Mouse (Mus musculus) forebrain, embryonic 16.5 days (tissue): ENCODE results near the gene Sipa1l1. TPM values are rescaled to one million over a fixed set of nuclear protein-coding genes. Genes with fewer than 3 reads are reported as not detected.

Experiments used
- ATAC-seq: fragments of 200-750 bp; cut with Nextera tagmentation; 2 replicates; pipeline ENCODE4 v1.8.0; 2017; ENCODE audit warnings: mild to moderate bottlenecking, moderate library complexity
- H3K27ac ChIP-seq: fragments of 300-500 bp; sonication (generic); 2 replicates; pipeline ENCODE4 v1.5.1; 2014; ENCODE audit warnings: low read length, control low read depth
- H3K27me3 ChIP-seq: fragments of 300-500 bp; sonication (generic); replicated peaks from 2 replicates; pipeline ENCODE4 v1.6.1; 2014; ENCODE audit warnings: low read length; ENCODE audit not compliant: control insufficient read depth, insufficient read depth
- H3K36me3 ChIP-seq: fragments of 300-500 bp; sonication (generic); 2 replicates; pipeline ENCODE4 v1.6.1; 2014; ENCODE audit not compliant: control insufficient read depth, insufficient read depth
- H3K4me1 ChIP-seq: fragments of 300-500 bp; sonication (generic); replicated peaks from 2 replicates; pipeline ENCODE4 v1.6.1; 2014; ENCODE audit warnings: low read length; ENCODE audit not compliant: control insufficient read depth, insufficient read depth
- H3K4me2 ChIP-seq: fragments of 300-500 bp; sonication (generic); 2 replicates; pipeline ENCODE4 v1.6.1; 2014; ENCODE audit warnings: mild to moderate bottlenecking, low read length, control low read depth
- H3K4me3 ChIP-seq: fragments of 300-500 bp; sonication (generic); replicated peaks from 2 replicates; pipeline ENCODE4 v1.5.1; 2014; ENCODE audit warnings: mild to moderate bottlenecking, low read length, control low read depth
- H3K9ac ChIP-seq: fragments of 300-500 bp; sonication (generic); replicated peaks from 2 replicates; pipeline ENCODE4 v1.6.1; 2014; ENCODE audit warnings: low read depth, low read length, control low read depth
- H3K9me3 ChIP-seq: fragments of 300-500 bp; sonication (generic); 2 replicates; pipeline ENCODE4 v1.6.1; 2016; ENCODE audit warnings: low read length; ENCODE audit not compliant: control insufficient read depth
- WGBS: fragments of 180-500 bp; shearing (Covaris S2); extraction: QIAGEN DNeasy Blood & Tissue Kit; methylation state at CpG from one replicate; pipeline ENCODE4 v1.1.7; 2014; 5-methylcytosine and 5-hydroxymethylcytosine counted together
- polyA plus RNA-seq: library from polyadenylated mRNA; unstranded; fragments of >200 nt; fragmentation: Nextera tagmentation; extraction: Ambion mirVana; gene quantifications from 2 replicates; pipeline ENCODE4 v1.2.1, GENCODE M21; 2015

Sipa1l1 gene
- polyA plus RNA-seq, 1 experiment from 2014 or later: 26.8 TPM

DNA sequence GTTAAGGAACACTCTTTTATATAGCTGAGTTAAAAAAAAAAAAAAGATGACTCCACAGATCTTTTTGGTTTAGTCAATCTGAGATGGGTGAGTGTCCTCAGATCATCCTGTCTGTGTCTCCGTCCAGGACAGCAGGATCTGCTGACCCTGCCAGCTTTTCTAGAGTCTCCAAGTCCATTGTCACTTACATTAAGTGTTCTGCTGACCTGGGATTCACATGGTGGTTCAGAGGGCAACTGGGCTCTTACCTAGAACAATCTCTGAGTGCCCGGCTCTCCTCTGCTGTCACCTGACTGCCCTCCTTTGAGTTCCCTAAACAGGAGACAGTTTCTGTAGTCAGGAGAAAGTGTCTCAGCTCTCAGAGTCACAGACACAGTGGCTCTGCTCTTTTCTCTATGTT lies 229.8 kb downstream of the Sipa1l1 start:
- ATAC-seq: no peak
- 94% methylated on average over 2 of the region's 2 CpGs for WGBS
- no peak overlapping the region for H3K27ac ChIP-seq
- H3K4me1 ChIP-seq: peaks cover 13% of the 10 kb centered on the region
- no peak overlapping the region for H3K4me2 ChIP-seq
- no peaks in the 10 kb centered on the region for H3K27me3 ChIP-seq
- H3K36me3 ChIP-seq: no peaks in the 10 kb centered on the region
- H3K4me3 ChIP-seq: no peak overlapping the region
- H3K9me3 ChIP-seq: no peaks in the 10 kb centered on the region
- H3K9ac ChIP-seq: no peak overlapping the region

DNA sequence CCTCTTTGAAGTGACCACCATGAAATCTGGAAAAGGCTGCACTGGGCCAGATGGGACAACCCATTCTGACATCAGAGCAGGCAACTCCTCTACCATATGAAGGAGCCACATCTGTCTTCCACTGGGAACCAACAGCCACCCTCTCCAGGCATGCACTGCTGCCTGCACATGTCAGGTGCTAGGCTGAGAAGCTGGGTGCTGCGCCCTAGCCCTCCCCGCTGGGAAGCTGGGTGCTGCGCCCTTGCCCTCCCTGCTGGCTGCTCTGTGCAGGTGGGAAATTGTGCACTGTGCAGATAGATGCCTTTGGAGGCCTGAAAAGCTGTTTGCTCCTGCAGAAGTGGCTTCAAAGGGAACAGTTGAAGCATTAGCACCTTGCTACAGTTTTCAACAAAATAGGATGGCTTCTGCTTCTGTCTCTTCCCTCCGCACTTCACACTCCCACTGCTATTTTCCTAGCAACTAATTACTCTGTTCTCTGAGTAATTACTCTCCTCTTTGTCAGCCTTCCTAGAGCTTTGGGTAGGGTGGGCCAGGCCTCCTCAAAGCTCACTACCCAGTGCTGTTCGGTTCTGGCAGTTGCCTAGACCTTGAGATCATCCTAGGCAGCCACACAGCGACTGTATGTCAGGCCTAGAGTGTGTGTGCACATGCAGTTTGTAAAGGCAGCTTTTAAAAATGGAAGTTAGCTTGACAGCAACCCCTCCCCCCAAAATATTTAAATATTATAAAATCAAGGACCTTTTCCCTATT lies 231.0 kb downstream of the Sipa1l1 start:
- Histone ChIP-seq H3K27ac (peak overlapping the region; percentile 69), H3K27me3 (no peaks in the 10 kb centered on the region), H3K9me3 (no peaks in the 10 kb centered on the region), H3K36me3 (no peaks in the 10 kb centered on the region), H3K9ac (no peak overlapping the region), H3K4me1 (peaks cover 10% of the 10 kb centered on the region; the same call in 1 of the 2 replicates), H3K4me2 (no peak overlapping the region), H3K4me3 (no peak overlapping the region)
- ATAC-seq: peak; percentile 67
- WGBS: 69% methylated on average over 6 of the region's 6 CpGs

DNA sequence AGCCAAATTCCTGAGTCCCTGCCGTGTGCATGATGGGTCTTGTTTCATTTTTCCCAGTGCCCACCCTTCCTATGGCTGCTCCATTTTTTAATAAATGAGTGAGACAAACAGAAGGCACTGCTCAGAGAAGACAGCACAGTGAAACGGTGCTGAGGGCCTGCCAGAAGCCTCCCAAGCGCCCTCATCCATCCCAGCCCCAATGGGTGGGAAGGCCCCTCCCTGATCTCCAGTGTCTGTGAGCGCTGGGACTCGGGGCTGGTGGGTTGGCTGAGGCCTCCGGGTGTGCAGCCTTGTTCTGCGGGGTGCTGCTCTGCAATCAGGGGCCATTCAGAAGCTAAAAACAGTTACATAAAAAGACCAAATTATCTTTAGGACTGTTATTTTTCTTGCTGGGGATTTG lies 231.7 kb downstream of the Sipa1l1 start:
- peak; percentile 49; the same call in 1 of the 2 replicates for ATAC-seq
- no peaks in the 10 kb centered on the region for H3K9me3 ChIP-seq
- no peaks in the 10 kb centered on the region for H3K27me3 ChIP-seq
- H3K4me3 ChIP-seq: no peak overlapping the region
- H3K4me1 ChIP-seq: peaks cover 10% of the 10 kb centered on the region; the same call in 1 of the 2 replicates
- 45% methylated on average over 7 of the region's 7 CpGs for WGBS
- no peaks in the 10 kb centered on the region for H3K36me3 ChIP-seq
- no peak overlapping the region for H3K9ac ChIP-seq
- no peak overlapping the region for H3K27ac ChIP-seq
- H3K4me2 ChIP-seq: no peak overlapping the region

DNA sequence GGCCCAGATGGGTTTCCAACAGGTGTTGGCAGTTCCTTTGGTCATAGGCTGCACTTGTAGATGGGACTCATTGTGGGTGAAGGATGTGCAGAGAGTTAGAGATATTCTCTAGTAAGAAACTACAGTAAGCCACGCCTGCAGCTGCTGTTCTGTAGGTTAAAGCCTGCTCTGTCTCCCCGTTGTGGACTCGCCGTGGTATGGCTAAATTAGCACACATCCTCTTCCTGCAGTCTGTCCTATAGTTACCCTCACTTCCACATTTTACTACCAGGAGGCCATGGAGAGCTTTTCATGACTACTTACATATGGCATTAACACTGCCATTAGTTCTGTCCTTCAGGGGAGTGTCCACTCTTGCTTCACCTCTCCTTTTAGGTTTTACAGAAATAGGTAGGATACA lies 232.3 kb downstream of the Sipa1l1 start:
- Histone ChIP-seq H3K27ac (no peak overlapping the region), H3K9ac (no peak overlapping the region), H3K9me3 (no peaks in the 10 kb centered on the region), H3K4me1 (peaks cover 10% of the 10 kb centered on the region; the same call in 1 of the 2 replicates), H3K36me3 (no peaks in the 10 kb centered on the region), H3K4me2 (no peak overlapping the region), H3K27me3 (no peaks in the 10 kb centered on the region), H3K4me3 (no peak overlapping the region)
- ATAC-seq: no peak
- WGBS: 90% methylated on average over 4 of the region's 4 CpGs

DNA sequence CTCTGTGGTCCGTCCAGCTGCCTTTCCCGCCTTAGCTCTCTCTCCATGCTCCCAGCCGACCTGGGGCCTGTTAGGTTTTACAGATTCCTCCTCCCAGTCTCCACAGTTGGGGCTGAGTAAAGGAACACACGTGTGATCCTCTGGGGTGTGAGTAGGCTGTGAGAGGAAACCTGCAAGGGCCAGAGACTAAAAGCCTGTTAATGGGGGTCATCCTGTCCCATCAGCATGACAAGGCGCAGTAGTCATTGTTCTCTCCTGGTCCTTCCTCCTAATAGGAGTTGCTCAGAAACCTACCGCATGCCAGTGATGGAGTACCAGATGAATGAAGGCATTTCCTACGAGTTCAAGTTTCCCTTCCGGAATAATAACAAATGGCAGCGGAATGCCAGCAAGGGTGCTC lies 233.5 kb downstream of the Sipa1l1 start:
- H3K27ac ChIP-seq: no peak overlapping the region
- no peaks in the 10 kb centered on the region for H3K9me3 ChIP-seq
- no peak for ATAC-seq
- no peak overlapping the region for H3K9ac ChIP-seq
- H3K4me2 ChIP-seq: no peak overlapping the region
- no peaks in the 10 kb centered on the region for H3K27me3 ChIP-seq
- H3K4me1 ChIP-seq: peaks cover 13% of the 10 kb centered on the region; the same call in 1 of the 2 replicates
- no peaks in the 10 kb centered on the region for H3K36me3 ChIP-seq
- 85% methylated on average over 9 of the region's 9 CpGs for WGBS
- no peak overlapping the region for H3K4me3 ChIP-seq

DNA sequence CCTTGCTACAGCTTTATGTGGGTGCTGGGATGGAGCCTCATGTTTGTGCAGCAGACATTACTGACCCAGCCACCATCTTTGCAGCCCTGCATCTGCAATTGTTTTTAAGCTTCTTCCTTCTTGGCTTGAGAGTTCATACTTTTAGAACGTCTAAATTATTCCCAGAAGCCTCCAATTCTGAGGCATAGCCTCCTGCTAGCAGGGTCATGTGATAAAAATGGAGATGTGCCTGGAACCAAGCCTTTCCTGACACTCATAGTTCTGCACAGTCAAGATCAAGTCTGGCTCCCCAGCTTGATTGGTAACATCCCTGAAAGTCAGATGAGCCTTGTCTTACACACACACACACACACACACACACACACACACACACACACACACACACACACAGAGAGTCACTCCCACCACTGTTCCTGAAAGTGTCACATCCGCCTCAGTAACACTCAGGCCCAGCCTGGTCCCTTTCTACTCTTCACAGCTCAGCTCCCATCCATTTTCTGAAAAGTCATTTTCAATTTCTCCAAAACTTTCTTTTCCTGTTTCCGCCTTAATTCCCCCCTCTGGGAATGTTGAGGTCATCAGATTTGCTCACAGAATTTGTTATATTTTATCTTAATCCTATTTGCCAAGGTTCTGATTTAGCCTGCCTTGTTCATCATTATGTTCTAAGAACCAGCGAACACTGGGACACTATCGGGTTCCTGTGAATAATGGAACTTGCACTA lies 238.6 kb downstream of the Sipa1l1 start:
- Histone ChIP-seq H3K27ac (no peak overlapping the region), H3K4me1 (peaks cover 19% of the 10 kb centered on the region), H3K9ac (no peak overlapping the region), H3K4me3 (no peak overlapping the region), H3K36me3 (no peaks in the 10 kb centered on the region), H3K9me3 (no peaks in the 10 kb centered on the region), H3K27me3 (no peaks in the 10 kb centered on the region), H3K4me2 (no peak overlapping the region)
- ATAC-seq: no peak
- WGBS: 41% methylated on average over 5 of the region's 5 CpGs

DNA sequence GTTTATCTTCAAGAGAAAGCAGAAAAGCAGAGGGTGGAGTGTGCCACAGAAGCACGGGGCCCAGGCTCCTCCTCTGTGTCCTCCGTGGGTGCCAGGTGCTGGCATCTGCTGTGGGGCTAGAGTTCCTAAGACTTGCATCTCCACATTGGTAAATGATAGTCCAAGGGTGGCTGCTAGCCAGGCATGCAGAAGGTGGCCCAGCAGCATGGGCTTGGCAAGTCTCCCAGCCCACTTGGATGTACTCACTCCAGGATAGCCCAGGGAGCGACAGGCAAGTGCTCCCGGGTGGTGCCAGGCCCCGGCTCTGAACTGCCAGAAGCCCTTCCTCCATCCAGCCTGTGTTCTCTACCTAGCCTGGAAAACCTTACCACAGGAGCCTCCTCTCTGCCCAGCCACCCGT lies 239.4 kb downstream of the Sipa1l1 start:
- WGBS: 40% methylated on average over 6 of the region's 6 CpGs
- Histone ChIP-seq H3K27me3 (no peaks in the 10 kb centered on the region), H3K9ac (no peak overlapping the region), H3K4me2 (no peak overlapping the region), H3K4me3 (no peak overlapping the region), H3K4me1 (peaks cover 19% of the 10 kb centered on the region), H3K36me3 (no peaks in the 10 kb centered on the region), H3K9me3 (no peaks in the 10 kb centered on the region), H3K27ac (no peak overlapping the region)
- ATAC-seq: peak; percentile 71

DNA sequence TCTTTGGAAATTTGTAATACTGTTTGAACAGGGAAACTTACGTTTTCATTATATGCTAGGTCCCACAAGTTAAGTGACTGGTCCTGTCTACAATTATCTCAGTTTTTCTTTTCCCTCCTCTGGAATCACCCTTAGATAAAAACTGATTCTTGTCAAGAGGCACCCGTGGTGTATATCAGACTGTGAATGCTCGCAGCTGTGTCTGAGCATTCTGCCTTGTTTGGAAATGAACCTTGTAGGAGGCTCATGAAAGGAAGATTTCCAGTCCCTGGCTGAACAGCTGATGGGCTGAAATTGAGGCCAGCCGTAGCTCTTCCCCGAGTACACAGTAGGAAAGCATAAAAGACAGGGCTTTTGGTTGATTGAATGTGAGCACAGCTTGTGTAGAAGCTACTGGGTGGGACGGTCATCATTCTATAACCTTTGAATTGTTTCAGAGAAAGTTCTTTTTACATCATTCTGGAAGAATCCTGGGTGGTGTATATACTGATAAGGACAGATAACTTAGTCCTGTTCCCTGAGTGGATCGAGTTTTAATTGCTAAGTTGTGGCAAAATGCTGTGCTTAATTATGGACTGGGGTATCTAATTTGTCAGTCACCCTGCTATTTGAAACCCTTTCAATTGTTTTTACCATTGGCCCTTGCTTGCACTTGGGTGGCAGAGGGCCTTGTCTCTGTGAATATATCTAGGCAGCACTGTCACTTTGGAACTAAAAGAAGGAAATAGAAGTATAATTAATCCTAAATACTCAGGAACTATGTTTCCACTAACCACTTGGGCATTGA lies 240.8 kb downstream of the Sipa1l1 start:
- Histone ChIP-seq H3K36me3 (no peaks in the 10 kb centered on the region), H3K27ac (no peak overlapping the region), H3K4me2 (no peak overlapping the region), H3K4me3 (no peak overlapping the region), H3K9ac (no peak overlapping the region), H3K9me3 (no peaks in the 10 kb centered on the region), H3K4me1 (peaks cover 19% of the 10 kb centered on the region), H3K27me3 (no peaks in the 10 kb centered on the region)
- 59% methylated on average over 7 of the region's 7 CpGs for WGBS
- ATAC-seq: peak; percentile 49
